Mouse (Mus musculus) neural tube, embryonic 13.5 days (tissue): Measurements from ENCODE around the gene Btbd9. TPM values are rescaled to one million over a fixed set of nuclear protein-coding genes. Genes with fewer than 3 reads are reported as not detected.
A peak's percentile ranks its signal among the peaks of the same experiment; 100 is the strongest.

Source experiments
- ATAC-seq: fragments of 200-750 bp; cut with Nextera tagmentation; 2 replicates; pipeline ENCODE4 v1.8.0; 2017; ENCODE audit warnings: low read depth, mild to moderate bottlenecking, moderate TSS enrichment, moderate library complexity
- H3K27ac ChIP-seq: fragments of 300-500 bp; sonication (generic); replicated peaks from 2 replicates; pipeline ENCODE4 v1.5.1; 2015; ENCODE audit warnings: moderate library complexity, mild to moderate bottlenecking, inconsistent platforms
- H3K27me3 ChIP-seq: fragments of 300-500 bp; sonication (generic); 2 replicates; pipeline ENCODE4 v1.6.1; 2015; ENCODE audit warnings: mild to moderate bottlenecking, inconsistent platforms
- H3K36me3 ChIP-seq: fragments of 300-500 bp; sonication (generic); 2 replicates; pipeline ENCODE4 v1.6.1; 2015; ENCODE audit warnings: mild to moderate bottlenecking, inconsistent platforms
- H3K4me1 ChIP-seq: fragments of 300-500 bp; sonication (generic); replicated peaks from 2 replicates; pipeline ENCODE4 v1.6.1; 2015; ENCODE audit warnings: inconsistent platforms
- H3K4me2 ChIP-seq: fragments of 300-500 bp; sonication (generic); 2 replicates; pipeline ENCODE4 v1.6.1; 2015; ENCODE audit warnings: inconsistent platforms, mild to moderate bottlenecking, moderate library complexity
- H3K4me3 ChIP-seq: fragments of 300-500 bp; sonication (generic); 2 replicates; pipeline ENCODE4 v1.5.1; 2015; ENCODE audit warnings: mild to moderate bottlenecking, inconsistent platforms
- H3K9ac ChIP-seq: fragments of 300-500 bp; sonication (generic); 2 replicates; pipeline ENCODE4 v1.6.1; 2015; ENCODE audit warnings: moderate library complexity, mild to moderate bottlenecking, inconsistent platforms
- H3K9me3 ChIP-seq: fragments of 300-500 bp; sonication (generic); 2 replicates; pipeline ENCODE4 v1.6.1; 2016; ENCODE audit warnings: inconsistent platforms
- WGBS: fragments of 180-500 bp; shearing (Covaris S2); methylation state at CpG from one replicate; pipeline ENCODE4 v1.1.7; 2015; 5-methylcytosine and 5-hydroxymethylcytosine counted together
- polyA plus RNA-seq: library from polyadenylated mRNA; unstranded; fragments of >200 nt; fragmentation: Nextera tagmentation; extraction: Ambion mirVana; gene quantifications from 2 replicates; pipeline ENCODE4 v1.2.1, GENCODE M21; 2015

The Btbd9 gene
- polyA plus RNA-seq, 1 experiment from 2014 or later, result 122 TPM

DNA sequence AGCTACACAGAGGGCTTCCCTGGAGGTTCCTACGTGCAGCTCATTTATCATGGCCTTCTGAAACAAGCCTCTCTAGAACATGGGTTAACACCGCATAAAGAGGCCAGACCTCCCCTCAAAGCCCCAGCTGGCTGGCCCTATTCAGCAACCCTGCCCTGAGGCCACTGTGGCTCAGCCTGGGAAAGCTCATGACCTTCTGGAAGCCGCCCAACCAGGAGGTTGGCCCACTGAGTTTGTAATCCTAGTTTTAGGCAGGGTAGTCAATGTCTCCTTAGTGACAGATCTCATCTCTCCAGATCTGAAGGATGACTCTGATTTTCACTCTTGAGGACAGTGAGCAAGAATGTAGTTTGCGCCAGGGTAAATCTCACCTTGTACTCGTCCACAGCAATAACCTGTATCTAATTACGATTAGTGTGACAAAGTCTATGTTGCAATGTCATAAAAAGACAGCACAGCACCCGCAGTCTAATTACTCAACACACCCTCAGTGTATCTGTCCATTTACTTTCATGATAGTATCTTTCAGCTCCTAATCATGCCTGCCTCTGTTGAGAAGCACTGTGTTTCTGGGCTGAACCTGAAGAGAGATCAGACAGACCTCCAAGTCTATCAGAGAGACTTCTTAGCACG is 320.2 kb downstream of the Btbd9 start:
- H3K36me3 ChIP-seq, result no peaks in the 10 kb centered on the region
- H3K9ac ChIP-seq, result no peak overlapping the region
- no peak for ATAC-seq

DNA sequence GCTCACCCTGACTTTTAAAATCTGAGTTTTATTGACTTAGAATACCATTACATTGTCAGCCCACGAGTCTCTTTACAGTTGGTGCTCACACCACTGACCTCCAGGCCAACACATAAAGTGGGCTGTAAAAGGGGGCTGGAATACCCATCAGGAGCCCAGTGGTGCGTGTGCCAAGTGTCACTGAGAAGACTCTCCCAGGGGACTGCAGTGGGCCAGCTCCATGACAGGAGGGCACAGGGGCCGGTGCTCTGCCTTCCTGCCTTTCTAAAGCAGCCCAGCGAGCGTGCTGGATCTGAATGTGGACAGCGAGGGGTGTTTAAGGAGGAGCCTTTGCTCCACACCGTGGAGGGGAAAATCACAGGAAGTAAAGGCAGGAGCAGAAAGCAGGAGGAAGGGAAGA is 322.4 kb downstream of the Btbd9 start:
- H3K27ac ChIP-seq, result peak overlapping the region; percentile 39
- H3K27me3 ChIP-seq, result no peaks in the 10 kb centered on the region
- peak overlapping the region; percentile 28; the same call in 1 of the 2 replicates for H3K9ac ChIP-seq
- no peaks in the 10 kb centered on the region for H3K9me3 ChIP-seq
- no peaks in the 10 kb centered on the region for H3K36me3 ChIP-seq
- 35% methylated on average over 7 of the region's 7 CpGs for WGBS
- H3K4me2 ChIP-seq, result no peak overlapping the region
- no peak overlapping the region for H3K4me3 ChIP-seq
- no peak for ATAC-seq
- peaks cover 55% of the 10 kb centered on the region for H3K4me1 ChIP-seq

More for the DNA sequence above, 320.2 kb downstream of the Btbd9 start:
- 61% methylated on average over 8 of the region's 8 CpGs for WGBS
- H3K27me3 ChIP-seq, result no peaks in the 10 kb centered on the region
- no peaks in the 10 kb centered on the region for H3K9me3 ChIP-seq
- no peak overlapping the region for H3K4me2 ChIP-seq
- H3K4me3 ChIP-seq, result no peak overlapping the region
- H3K27ac ChIP-seq, result peak overlapping the region; percentile 10; the same call in 1 of the 2 replicates
- H3K4me1 ChIP-seq, result peaks cover 67% of the 10 kb centered on the region

GRCm38 (mm10) chr17:30253028-30253427 is 323.3 kb downstream of the Btbd9 start:
- WGBS, result 70% methylated on average over 5 of the region's 5 CpGs
- H3K9me3 ChIP-seq, result no peaks in the 10 kb centered on the region
- no peaks in the 10 kb centered on the region for H3K27me3 ChIP-seq
- H3K4me2 ChIP-seq, result no peak overlapping the region
- H3K36me3 ChIP-seq, result no peaks in the 10 kb centered on the region
- no peak for ATAC-seq
- no peak overlapping the region for H3K4me3 ChIP-seq
- no peak overlapping the region for H3K27ac ChIP-seq
- no peak overlapping the region for H3K9ac ChIP-seq
- H3K4me1 ChIP-seq, result peaks cover 47% of the 10 kb centered on the region

DNA sequence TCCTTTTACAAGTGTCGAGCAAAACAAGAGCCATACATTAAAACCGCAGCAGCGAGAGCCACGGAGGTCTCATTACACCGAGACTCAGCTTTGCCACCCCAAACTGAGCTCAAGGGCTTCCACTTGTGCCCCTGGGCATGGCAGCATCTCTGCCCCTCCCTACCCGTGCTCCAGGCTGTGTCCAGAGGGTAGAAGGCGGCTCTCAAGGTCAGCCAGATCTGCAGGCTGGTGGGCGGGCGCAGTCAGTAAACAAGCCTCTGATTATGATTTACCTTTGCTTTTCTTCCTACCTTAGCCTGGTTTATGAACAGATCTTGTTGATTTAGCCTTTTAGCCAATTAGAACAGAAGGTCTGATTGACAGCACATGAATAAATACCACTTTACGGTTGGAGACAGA is 331.0 kb downstream of the Btbd9 start:
- 46% methylated on average over 10 of the region's 10 CpGs for WGBS
- Histone ChIP-seq H3K9ac (no peak overlapping the region), H3K9me3 (no peaks in the 10 kb centered on the region), H3K4me3 (no peak overlapping the region), H3K27me3 (no peaks in the 10 kb centered on the region), H3K4me2 (no peak overlapping the region), H3K4me1 (peaks cover 63% of the 10 kb centered on the region), H3K27ac (peak overlapping the region; percentile 66), H3K36me3 (no peaks in the 10 kb centered on the region)
- no peak for ATAC-seq

GRCm38 (mm10) chr17:30244651-30245307 is 331.5 kb downstream of the Btbd9 start:
- H3K36me3 ChIP-seq, result no peaks in the 10 kb centered on the region
- H3K4me3 ChIP-seq, result no peak overlapping the region
- H3K9me3 ChIP-seq, result no peaks in the 10 kb centered on the region
- no peak for ATAC-seq
- no peak overlapping the region for H3K4me2 ChIP-seq
- H3K9ac ChIP-seq, result 0 out of 2 replicates have a peak overlapping the region, but pooled peaks have one; percentile 28
- peak overlapping the region; percentile 66 for H3K27ac ChIP-seq
- H3K4me1 ChIP-seq, result peaks cover 63% of the 10 kb centered on the region
- WGBS, result 52% methylated on average over 14 of the region's 14 CpGs
- no peaks in the 10 kb centered on the region for H3K27me3 ChIP-seq

DNA sequence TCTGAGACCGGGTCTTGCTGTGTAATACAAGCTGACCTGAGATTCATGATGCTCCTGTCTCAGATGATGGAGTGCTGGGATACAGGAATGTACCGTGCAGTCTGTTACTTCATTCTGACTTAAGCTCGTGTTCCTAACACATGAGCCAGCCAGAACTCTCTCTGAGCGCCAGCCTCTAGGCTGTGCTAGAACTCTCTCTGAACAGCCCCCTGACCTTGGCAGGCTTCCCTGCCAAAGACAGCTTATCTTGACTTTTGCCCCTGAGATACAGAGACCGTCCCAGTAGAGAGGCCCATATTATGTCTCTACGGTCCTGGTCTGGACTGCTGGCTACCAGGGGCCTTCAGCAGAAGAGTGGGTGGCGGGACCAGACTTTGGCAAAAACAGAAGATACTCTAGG is 332.7 kb downstream of the Btbd9 start:
- Histone ChIP-seq H3K4me1 (peaks cover 63% of the 10 kb centered on the region), H3K27me3 (no peaks in the 10 kb centered on the region), H3K4me3 (no peak overlapping the region), H3K9me3 (no peaks in the 10 kb centered on the region), H3K36me3 (no peaks in the 10 kb centered on the region), H3K9ac (no peak overlapping the region), H3K27ac (no peak overlapping the region), H3K4me2 (no peak overlapping the region)
- ATAC-seq, result no peak
- 77% methylated on average over 7 of the region's 7 CpGs for WGBS

DNA sequence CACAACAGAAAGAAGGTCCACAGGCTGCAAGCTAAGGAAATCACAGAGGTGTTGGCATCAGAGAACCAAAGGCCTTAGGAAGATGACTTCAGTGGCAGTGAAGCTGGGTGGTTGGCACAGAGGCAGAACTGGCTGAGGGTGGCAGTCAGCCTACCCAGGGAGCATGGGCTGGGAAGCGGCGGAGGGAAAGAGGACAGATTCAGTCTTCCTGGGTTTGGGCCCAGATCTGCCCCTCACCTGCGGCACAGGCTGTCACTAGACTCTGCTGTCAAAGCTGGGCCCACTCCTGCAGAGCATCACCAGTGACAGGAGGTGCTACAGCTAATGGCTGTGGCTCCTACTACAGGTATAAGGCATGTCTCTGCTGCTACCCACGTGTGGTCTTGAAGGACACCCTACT is 333.6 kb downstream of the Btbd9 start:
- H3K27me3 ChIP-seq, result no peaks in the 10 kb centered on the region
- WGBS, result 95% methylated on average over 4 of the region's 4 CpGs
- H3K36me3 ChIP-seq, result no peaks in the 10 kb centered on the region
- H3K4me2 ChIP-seq, result no peak overlapping the region
- no peaks in the 10 kb centered on the region for H3K9me3 ChIP-seq
- no peak overlapping the region for H3K9ac ChIP-seq
- no peak for ATAC-seq
- H3K4me3 ChIP-seq, result no peak overlapping the region
- H3K27ac ChIP-seq, result no peak overlapping the region
- peaks cover 63% of the 10 kb centered on the region for H3K4me1 ChIP-seq

GRCm38 (mm10) chr17:30241720-30242322 is 334.5 kb downstream of the Btbd9 start:
- no peak overlapping the region for H3K4me3 ChIP-seq
- no peaks in the 10 kb centered on the region for H3K27me3 ChIP-seq
- 47% methylated on average over 17 of the region's 17 CpGs for WGBS
- no peak for ATAC-seq
- peak overlapping the region; percentile 46 for H3K9ac ChIP-seq
- H3K4me2 ChIP-seq, result no peak overlapping the region
- no peaks in the 10 kb centered on the region for H3K9me3 ChIP-seq
- peak overlapping the region; percentile 11 for H3K27ac ChIP-seq
- H3K4me1 ChIP-seq, result peaks cover 65% of the 10 kb centered on the region
- no peaks in the 10 kb centered on the region for H3K36me3 ChIP-seq

DNA sequence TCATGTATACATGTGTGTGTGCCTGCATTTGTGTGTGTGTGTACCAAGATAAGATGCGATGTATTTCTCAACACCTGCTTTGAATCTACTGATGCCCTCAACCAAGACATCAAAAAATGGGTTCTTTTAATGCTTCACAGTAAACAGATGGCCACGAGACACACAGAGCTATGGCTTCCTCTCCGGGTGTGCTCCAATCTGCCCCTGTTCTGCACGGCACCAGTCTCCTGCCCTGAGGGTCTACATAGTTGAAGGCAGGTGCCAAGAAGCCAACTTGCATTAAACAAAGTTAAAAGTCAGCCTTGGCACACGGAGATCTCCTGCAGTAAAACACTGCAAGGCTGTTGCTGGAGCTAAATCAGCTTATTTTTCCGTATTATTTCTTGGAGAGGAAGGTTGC is 335.2 kb downstream of the Btbd9 start:
- Histone ChIP-seq H3K4me3 (no peak overlapping the region), H3K27me3 (no peaks in the 10 kb centered on the region), H3K9me3 (no peaks in the 10 kb centered on the region), H3K4me2 (no peak overlapping the region), H3K4me1 (peaks cover 65% of the 10 kb centered on the region), H3K27ac (no peak overlapping the region), H3K36me3 (no peaks in the 10 kb centered on the region), H3K9ac (no peak overlapping the region)
- WGBS, result 65% methylated on average over 6 of the region's 6 CpGs
- no peak for ATAC-seq

- Histone ChIP-seq H3K27me3 (no peaks in the 10 kb centered on the region), H3K27ac (no peak overlapping the region), H3K9me3 (no peaks in the 10 kb centered on the region), H3K36me3 (no peaks in the 10 kb centered on the region), H3K4me3 (no peak overlapping the region), H3K4me1 (peaks cover 65% of the 10 kb centered on the region), H3K4me2 (no peak overlapping the region), H3K9ac (no peak overlapping the region)
- no peak for ATAC-seq
- 86% methylated on average over 4 of the region's 4 CpGs for WGBS
Observed at GRCm38 (mm10) chr17:30240659-30241058, 335.6 kb downstream of the Btbd9 start.

DNA sequence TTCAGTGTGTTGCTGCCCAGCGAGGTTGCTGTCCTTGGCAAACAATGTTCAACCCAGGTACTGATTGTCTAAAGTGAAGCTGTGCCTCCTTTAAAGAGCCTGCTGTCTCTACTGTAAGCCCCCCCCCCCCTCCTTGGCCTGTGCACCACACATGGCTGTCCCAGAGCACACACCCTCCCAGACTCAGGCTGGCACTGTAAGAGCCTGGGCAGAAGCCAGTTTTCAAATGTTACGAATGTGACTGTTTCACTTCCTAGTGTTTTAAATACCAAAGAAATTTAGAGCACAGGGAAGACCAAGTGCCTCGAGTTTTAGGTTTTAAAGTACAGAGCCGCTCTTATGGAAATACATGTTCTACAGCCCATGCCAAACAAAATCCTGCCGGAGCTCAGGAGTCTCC is 336.8 kb downstream of the Btbd9 start:
- Histone ChIP-seq H3K36me3 (no peaks in the 10 kb centered on the region), H3K27me3 (no peaks in the 10 kb centered on the region), H3K9ac (no peak overlapping the region), H3K4me3 (no peak overlapping the region), H3K4me1 (peaks cover 63% of the 10 kb centered on the region), H3K4me2 (no peak overlapping the region), H3K27ac (no peak overlapping the region), H3K9me3 (no peaks in the 10 kb centered on the region)
- WGBS, result 90% methylated on average over 5 of the region's 5 CpGs
- no peak for ATAC-seq

DNA sequence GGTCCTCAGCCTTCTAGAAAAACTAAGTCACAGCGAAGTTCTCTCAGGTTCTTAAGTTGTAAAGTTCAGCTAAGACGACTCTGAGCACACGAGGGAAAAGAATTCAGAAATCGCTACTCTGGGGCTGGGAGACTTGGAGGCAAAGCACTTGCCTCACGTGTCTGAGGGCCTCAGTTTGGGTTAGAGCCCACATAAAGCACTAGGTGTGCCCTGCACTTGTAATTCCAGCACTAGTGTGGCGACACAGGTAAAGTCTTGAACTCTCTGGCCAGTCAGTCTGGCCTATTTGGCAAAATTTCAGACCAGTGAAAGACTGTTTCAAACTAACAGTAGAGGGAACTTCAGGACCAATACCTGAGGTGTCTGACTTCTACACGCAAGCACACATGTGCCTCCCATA is 338.7 kb downstream of the Btbd9 start:
- H3K4me1 ChIP-seq, result peaks cover 62% of the 10 kb centered on the region
- H3K4me3 ChIP-seq, result no peak overlapping the region
- ATAC-seq, result no peak
- no peak overlapping the region for H3K27ac ChIP-seq
- H3K9ac ChIP-seq, result no peak overlapping the region
- no peak overlapping the region for H3K4me2 ChIP-seq
- WGBS, result 87% methylated on average over 7 of the region's 7 CpGs
- no peaks in the 10 kb centered on the region for H3K27me3 ChIP-seq
- H3K36me3 ChIP-seq, result no peaks in the 10 kb centered on the region
- no peaks in the 10 kb centered on the region for H3K9me3 ChIP-seq
